Mouse (Mus musculus) limb, embryonic 15.5 days (tissue): ENCODE measurements at regions not wholly inside any gene's neighbourhood (a gene's known extent, or its start where the extent isn't known, plus 50 kb on each side); places are given as distances from the start of the nearest gene placed in this dataset.

Experiments
- ATAC-seq: fragments of 200-750 bp; cut with Nextera tagmentation; 2 replicates; pipeline ENCODE4 v1.8.0; 2017; ENCODE audit warnings: low read depth, moderate TSS enrichment; ENCODE audit not compliant: insufficient number of reproducible peaks, low FRiP score, low TSS enrichment
- H3K27ac ChIP-seq: fragments of 300-500 bp; sonication (generic); 2 replicates; pipeline ENCODE4 v1.5.1; 2015; ENCODE audit warnings: moderate library complexity, mild to moderate bottlenecking, inconsistent platforms
- H3K27me3 ChIP-seq: fragments of 300-500 bp; sonication (generic); 2 replicates; pipeline ENCODE4 v1.6.1; 2015; ENCODE audit warnings: inconsistent platforms
- H3K36me3 ChIP-seq: fragments of 300-500 bp; sonication (generic); 2 replicates; pipeline ENCODE4 v1.6.1; 2015; ENCODE audit warnings: inconsistent platforms
- H3K4me1 ChIP-seq: fragments of 300-500 bp; sonication (generic); 2 replicates; pipeline ENCODE4 v1.6.1; 2015; ENCODE audit warnings: inconsistent platforms
- H3K4me2 ChIP-seq: fragments of 300-500 bp; sonication (generic); 2 replicates; pipeline ENCODE4 v1.6.1; 2015; ENCODE audit warnings: mild to moderate bottlenecking, inconsistent platforms
- H3K4me3 ChIP-seq: fragments of 300-500 bp; sonication (generic); 2 replicates; pipeline ENCODE4 v1.5.1; 2015; ENCODE audit warnings: mild to moderate bottlenecking, inconsistent platforms
- H3K9ac ChIP-seq: fragments of 300-500 bp; sonication (generic); 2 replicates; pipeline ENCODE4 v1.6.1; 2015; ENCODE audit warnings: inconsistent platforms
- H3K9me3 ChIP-seq: fragments of 300-500 bp; sonication (generic); 2 replicates; pipeline ENCODE4 v1.6.1; 2016; ENCODE audit warnings: inconsistent platforms
- WGBS: fragments of 180-500 bp; shearing (Covaris S2); methylation state at CpG from one replicate; pipeline ENCODE4 v1.1.7; 2015; 5-methylcytosine and 5-hydroxymethylcytosine counted together

DNA sequence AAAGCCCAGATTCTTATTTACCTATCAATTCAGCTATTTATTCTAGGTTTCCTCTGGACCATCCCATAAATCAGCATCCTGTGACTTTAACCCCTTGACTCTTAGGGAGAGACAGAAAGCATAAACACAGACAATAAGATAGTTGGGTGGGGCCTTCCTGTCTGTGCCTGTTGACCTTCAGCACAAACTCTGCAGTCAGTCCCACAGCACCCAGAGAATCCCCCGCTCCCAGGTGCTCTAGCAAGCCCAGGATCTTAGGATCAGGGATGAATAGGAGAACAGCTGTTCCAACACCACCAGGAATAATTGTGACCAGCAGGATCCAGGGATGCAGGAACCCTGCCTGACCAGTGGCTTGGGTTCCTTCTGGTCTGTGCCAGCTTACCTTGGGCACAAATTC lies 107.8 kb downstream of the Basp1 start:
- no peak for ATAC-seq
- Histone ChIP-seq H3K4me2 (no peak overlapping the region), H3K4me3 (no peak overlapping the region), H3K36me3 (no peaks in the 10 kb centered on the region), H3K4me1 (no peaks in the 10 kb centered on the region), H3K9ac (no peak overlapping the region), H3K27ac (no peak overlapping the region), H3K9me3 (no peaks in the 10 kb centered on the region), H3K27me3 (no peaks in the 10 kb centered on the region)
- 78% methylated on average over 1 of the region's 1 CpGs for WGBS

DNA sequence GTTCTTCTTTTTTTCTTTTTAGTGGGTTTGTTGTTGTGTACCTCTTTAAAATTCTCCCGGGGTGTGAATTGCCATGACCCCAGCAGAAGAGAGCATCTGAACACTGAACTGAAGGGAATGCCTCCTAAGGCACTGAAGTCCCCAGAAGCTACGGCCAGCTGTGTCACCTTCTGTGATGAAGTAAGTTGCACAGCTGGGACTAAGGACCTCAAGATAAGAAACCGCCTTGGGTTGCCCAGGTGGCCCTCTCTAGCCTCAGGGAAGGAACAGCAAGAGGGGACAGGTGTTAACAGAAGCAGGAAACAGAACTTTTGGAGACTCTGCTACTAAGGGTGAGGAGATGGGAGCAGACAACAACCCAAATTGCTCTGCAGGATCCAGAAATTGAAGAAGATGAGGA lies 110.2 kb downstream of the Basp1 start:
- no peak overlapping the region for H3K4me3 ChIP-seq
- WGBS = 67% methylated on average over 3 of the region's 3 CpGs
- ATAC-seq = no peak
- no peaks in the 10 kb centered on the region for H3K27me3 ChIP-seq
- H3K27ac ChIP-seq = no peak overlapping the region
- no peak overlapping the region for H3K9ac ChIP-seq
- no peaks in the 10 kb centered on the region for H3K9me3 ChIP-seq
- H3K4me2 ChIP-seq = no peak overlapping the region
- no peaks in the 10 kb centered on the region for H3K4me1 ChIP-seq
- no peaks in the 10 kb centered on the region for H3K36me3 ChIP-seq

DNA sequence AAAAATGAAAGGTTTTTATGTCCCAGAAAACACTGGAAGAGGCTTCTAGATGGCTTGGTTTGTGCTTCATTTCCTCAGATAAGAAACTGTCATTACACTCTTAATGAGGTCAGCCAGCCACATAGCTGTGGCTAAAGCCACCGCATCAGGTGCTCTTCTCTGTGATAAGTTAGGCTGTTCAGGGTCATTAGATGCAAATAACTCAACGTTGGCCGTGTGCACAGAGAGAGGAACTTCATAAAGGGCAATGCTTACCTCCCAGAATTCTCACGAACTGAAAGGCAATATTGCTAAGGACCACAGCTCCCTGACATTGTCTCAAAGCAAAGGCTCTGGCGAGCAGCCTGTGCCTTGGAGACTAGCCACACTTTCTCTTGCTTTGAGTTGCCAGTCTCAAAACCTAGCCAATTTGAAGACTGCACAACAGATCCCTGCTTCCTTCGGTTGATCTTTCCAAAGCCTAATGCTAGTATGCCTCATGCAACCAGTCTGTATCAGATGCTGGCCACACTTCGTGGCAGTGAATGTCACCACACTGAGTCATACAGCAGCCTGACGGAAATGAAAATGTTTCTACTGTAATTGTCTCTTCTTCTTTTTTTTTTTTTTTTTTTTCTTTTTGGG lies 110.8 kb downstream of the Basp1 start:
- 67% methylated on average over 8 of the region's 8 CpGs for WGBS
- no peaks in the 10 kb centered on the region for H3K27me3 ChIP-seq
- H3K4me3 ChIP-seq = no peak overlapping the region
- no peaks in the 10 kb centered on the region for H3K36me3 ChIP-seq
- no peak overlapping the region for H3K27ac ChIP-seq
- H3K4me2 ChIP-seq = no peak overlapping the region
- no peaks in the 10 kb centered on the region for H3K9me3 ChIP-seq
- H3K9ac ChIP-seq = no peak overlapping the region
- H3K4me1 ChIP-seq = no peaks in the 10 kb centered on the region
- ATAC-seq = no peak

DNA sequence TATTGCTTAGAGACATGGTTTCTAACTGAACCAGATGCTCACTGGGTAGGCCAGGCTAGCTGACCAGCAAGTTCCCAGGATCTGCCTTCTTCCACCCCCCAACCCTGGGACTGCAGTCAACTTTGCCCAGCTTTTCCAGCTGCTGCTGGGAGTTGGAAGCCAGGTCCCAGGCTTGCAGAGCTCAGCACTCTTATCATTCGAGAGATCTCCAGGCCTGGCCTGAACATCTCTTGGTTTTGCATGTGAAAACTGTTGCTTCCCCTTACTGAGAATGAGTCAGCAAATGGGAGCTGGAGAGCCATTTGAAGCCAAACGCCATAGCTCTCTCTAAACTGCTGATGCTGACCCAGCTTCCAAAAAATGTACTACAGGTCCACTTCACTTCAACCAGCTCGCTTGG lies 111.8 kb downstream of the Basp1 start:
- Histone ChIP-seq H3K4me1 (no peaks in the 10 kb centered on the region), H3K36me3 (no peaks in the 10 kb centered on the region), H3K27ac (no peak overlapping the region), H3K9me3 (no peaks in the 10 kb centered on the region), H3K4me3 (no peak overlapping the region), H3K4me2 (no peak overlapping the region), H3K27me3 (no peaks in the 10 kb centered on the region), H3K9ac (no peak overlapping the region)
- ATAC-seq = no peak
- WGBS = 62% methylated on average over 3 of the region's 3 CpGs

DNA sequence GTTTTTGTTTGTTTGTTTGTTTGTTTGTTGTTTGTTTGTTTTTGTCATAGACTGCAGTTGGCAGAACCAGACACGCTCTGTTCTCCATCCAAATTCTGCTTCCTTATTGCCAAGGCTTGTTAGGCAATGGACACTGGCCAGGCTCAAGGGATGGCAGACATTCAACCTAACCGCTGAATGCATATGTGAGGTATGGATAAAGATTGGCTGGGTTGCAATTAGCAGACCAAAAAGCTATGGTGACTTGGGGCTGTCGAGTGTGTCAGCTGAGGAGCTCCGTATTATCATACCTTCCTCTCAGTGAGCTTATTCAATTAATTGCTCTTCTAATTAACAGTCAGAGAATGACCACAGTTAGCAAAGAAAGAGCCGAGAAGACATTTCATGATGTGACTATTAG lies 116.3 kb downstream of the Basp1 start:
- Histone ChIP-seq H3K9ac (no peak overlapping the region), H3K4me3 (no peak overlapping the region), H3K4me1 (no peaks in the 10 kb centered on the region), H3K27me3 (no peaks in the 10 kb centered on the region), H3K9me3 (no peaks in the 10 kb centered on the region), H3K36me3 (no peaks in the 10 kb centered on the region), H3K4me2 (no peak overlapping the region), H3K27ac (no peak overlapping the region)
- no peak for ATAC-seq
- WGBS = 80% methylated on average over 5 of the region's 5 CpGs

DNA sequence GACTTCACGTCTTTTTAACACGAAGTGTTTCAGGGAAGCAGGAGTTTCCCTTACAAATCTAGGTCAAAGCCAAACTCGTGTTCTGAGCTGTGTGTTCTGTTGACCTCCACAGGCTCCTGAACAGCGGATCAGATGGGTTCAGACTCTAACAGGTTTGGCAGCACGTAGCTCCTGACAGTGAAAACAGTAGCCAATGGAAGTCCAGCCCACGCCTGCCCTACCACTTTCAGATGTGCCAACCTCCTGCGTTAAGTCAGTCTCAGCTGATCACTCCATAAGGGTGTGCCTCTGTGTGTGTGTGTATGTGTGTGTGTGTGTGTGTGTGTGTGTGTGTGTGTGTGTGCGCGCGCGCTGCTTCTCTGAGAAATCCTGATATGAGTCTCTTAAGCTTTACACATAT lies 116.8 kb downstream of the Basp1 start:
- Histone ChIP-seq H3K4me2 (no peak overlapping the region), H3K9ac (no peak overlapping the region), H3K27ac (no peak overlapping the region), H3K9me3 (no peaks in the 10 kb centered on the region), H3K27me3 (no peaks in the 10 kb centered on the region), H3K4me1 (no peaks in the 10 kb centered on the region), H3K36me3 (no peaks in the 10 kb centered on the region), H3K4me3 (no peak overlapping the region)
- no peak for ATAC-seq
- WGBS = 81% methylated on average over 11 of the region's 11 CpGs

DNA sequence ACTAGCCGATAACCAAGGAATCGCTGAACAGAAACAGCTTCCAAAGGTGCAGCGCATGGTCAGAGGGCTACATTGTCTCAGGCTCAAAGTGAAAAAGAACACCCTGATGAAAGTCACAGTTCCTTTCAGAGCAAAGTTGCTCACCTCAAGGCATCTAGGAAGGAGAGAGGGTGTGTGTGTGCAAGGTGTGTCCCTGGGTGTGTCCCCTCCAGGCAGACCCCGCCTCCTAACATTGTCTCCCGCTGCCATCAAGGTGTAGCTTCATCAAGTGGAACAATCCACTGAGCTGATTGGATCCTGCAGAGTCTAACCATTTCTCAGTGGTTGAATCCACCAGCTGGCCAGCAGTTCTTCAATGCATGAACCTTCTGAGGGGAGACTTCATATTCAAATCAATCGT lies 117.8 kb downstream of the Basp1 start:
- Histone ChIP-seq H3K27me3 (no peaks in the 10 kb centered on the region), H3K27ac (no peak overlapping the region), H3K4me3 (no peak overlapping the region), H3K9me3 (no peaks in the 10 kb centered on the region), H3K36me3 (no peaks in the 10 kb centered on the region), H3K4me2 (no peak overlapping the region), H3K9ac (no peak overlapping the region), H3K4me1 (no peaks in the 10 kb centered on the region)
- ATAC-seq = no peak
- WGBS = 96% methylated on average over 6 of the region's 6 CpGs

DNA sequence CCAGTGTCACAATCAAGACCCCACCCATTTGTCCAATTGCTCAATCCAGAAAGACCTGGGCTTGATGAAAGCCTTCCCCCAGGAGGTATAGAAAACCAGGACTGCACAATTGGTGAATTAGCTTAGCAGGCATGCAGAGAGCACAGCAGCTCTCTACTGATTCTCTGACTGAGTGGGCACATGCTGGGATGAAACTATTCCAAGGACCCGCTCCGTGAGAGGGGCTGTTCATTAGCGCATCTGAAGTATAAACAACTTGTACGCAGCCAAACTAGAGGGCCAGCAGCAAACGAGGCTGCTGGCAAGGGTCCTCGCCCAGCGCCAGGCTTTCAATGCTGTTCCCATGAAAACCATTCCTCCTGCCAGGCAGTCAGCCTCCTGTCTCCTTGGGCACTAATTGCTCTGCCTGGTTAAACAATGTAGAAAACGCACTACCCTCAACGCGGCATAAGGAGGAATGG lies 122.3 kb downstream of the Basp1 start:
- H3K4me3 ChIP-seq = no peak overlapping the region
- WGBS = 59% methylated on average over 10 of the region's 10 CpGs
- H3K36me3 ChIP-seq = no peaks in the 10 kb centered on the region
- no peaks in the 10 kb centered on the region for H3K4me1 ChIP-seq
- no peaks in the 10 kb centered on the region for H3K27me3 ChIP-seq
- H3K9me3 ChIP-seq = no peaks in the 10 kb centered on the region
- no peak overlapping the region for H3K9ac ChIP-seq
- ATAC-seq = no peak
- H3K4me2 ChIP-seq = no peak overlapping the region
- H3K27ac ChIP-seq = no peak overlapping the region

DNA sequence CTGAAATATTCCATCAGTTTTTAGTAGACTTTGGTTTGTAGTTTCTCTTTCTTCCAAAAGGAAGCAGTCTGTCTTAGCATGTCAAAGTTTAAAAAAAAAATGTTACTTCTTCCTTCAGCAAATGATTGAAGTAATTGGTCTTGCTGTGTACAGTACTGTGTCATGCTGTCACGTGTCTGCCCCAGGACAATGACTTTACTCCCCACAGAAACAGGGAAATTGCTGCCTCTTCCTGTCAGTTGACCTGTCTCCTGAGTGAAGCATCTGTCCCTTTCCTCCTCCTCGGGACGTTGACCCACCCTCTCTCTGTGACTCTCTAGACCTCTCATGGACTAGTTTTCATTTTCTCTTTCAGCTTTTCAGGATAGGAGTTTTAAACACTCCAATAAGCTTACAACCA lies 125.7 kb downstream of the Basp1 start:
- peaks cover 8% of the 10 kb centered on the region for H3K4me1 ChIP-seq
- H3K9ac ChIP-seq = no peak overlapping the region
- 63% methylated on average over 3 of the region's 3 CpGs for WGBS
- no peak for ATAC-seq
- no peak overlapping the region for H3K27ac ChIP-seq
- H3K4me2 ChIP-seq = no peak overlapping the region
- no peaks in the 10 kb centered on the region for H3K27me3 ChIP-seq
- H3K4me3 ChIP-seq = no peak overlapping the region
- no peaks in the 10 kb centered on the region for H3K36me3 ChIP-seq
- H3K9me3 ChIP-seq = no peaks in the 10 kb centered on the region

DNA sequence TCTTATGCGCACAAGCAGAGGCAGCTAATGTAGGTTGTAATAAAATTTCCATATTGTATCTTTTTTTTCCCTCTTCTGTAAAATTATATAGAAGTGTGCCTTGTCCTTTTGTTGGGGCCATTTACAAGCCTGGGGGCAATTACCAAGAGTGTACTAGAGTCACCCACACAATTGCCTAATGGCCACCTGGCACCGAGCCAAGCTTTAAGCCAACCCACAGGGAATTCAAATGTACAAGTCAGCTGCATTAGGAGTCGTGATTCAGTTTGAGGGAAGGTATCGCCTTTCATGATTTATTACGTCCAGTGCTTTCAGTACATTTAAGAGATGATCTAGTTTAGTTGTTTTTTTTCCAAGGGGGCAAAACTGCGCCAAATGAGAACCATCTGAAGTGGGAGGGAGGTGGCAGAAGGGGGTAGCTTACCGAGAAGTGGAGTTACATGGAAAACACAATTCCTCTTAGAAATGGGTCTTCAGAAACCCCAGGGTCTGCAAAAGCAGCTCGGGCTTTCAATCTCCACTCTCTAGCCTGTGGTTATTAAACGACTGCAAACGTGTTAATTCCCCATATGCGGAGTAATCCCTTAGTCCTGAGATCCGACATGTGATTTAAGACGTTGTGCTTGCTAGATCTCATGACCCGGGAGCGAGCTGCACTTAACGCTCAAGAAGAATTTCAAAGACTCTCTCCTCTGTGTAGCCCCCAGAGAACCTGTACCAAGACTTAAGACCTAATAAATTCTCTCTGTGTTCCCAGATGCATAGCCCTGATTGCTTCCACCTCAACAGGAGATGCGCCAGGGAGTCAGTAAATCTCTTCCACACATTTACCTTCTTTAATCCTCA lies 129.0 kb downstream of the Basp1 start:
- 13% methylated on average over 17 of the region's 17 CpGs for WGBS
- Histone ChIP-seq H3K9ac (no peak overlapping the region), H3K9me3 (no peaks in the 10 kb centered on the region), H3K4me3 (no peak overlapping the region), H3K36me3 (no peaks in the 10 kb centered on the region), H3K27ac (no peak overlapping the region), H3K4me1 (peaks cover 8% of the 10 kb centered on the region), H3K27me3 (no peaks in the 10 kb centered on the region), H3K4me2 (no peak overlapping the region)
- no peak for ATAC-seq

DNA sequence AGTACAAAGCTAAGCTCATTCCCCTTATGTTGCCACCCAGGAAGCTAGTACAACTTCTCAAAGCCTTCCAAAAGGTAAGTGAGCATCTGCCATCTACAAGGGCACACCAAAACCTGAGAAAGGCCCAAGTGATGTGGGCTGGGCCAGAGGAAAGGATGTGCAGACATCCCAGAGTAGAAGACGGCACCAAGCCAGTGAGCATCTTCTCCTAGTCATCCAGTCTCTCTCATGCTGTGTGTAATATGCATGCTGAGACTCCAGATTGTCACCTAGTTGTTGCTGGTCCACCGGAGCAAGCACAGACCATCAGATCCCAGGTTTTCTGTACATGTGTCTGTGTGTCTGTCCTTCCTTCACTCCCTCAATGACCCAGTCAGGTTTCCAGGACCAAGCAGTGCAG lies 129.9 kb downstream of the Basp1 start:
- Histone ChIP-seq H3K27ac (no peak overlapping the region), H3K4me3 (no peak overlapping the region), H3K4me2 (no peak overlapping the region), H3K27me3 (no peaks in the 10 kb centered on the region), H3K9ac (no peak overlapping the region), H3K36me3 (no peaks in the 10 kb centered on the region), H3K4me1 (peaks cover 8% of the 10 kb centered on the region), H3K9me3 (no peaks in the 10 kb centered on the region)
- no peak for ATAC-seq
- 87% methylated on average over 2 of the region's 2 CpGs for WGBS

DNA sequence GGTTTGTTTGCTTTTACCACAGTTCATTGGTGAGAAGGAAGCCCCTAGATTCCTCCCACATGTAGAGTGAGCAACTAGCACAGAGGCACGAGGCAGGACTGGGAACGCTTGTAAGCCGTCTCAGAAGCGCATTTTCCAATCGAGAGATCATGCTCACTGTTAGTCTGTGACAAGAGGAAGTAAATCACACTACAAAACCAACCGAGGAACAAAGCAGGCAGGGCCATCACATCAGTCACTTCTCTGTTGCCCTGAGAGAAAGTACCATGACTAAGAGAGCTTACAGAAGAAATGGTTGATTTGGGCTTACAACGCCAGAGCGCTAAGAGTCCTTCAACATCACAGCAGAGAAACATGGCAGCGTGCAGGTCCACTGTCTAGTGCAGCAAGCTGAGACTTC lies 131.2 kb downstream of the Basp1 start:
- Histone ChIP-seq H3K4me3 (no peak overlapping the region), H3K4me2 (no peak overlapping the region), H3K36me3 (no peaks in the 10 kb centered on the region), H3K27me3 (no peaks in the 10 kb centered on the region), H3K27ac (no peak overlapping the region), H3K9ac (no peak overlapping the region), H3K9me3 (no peaks in the 10 kb centered on the region), H3K4me1 (peaks cover 8% of the 10 kb centered on the region)
- 75% methylated on average over 9 of the region's 9 CpGs for WGBS
- no peak for ATAC-seq
